Mouse (Mus musculus): ENCODE measurements around the gene BC035947.

DNA sequence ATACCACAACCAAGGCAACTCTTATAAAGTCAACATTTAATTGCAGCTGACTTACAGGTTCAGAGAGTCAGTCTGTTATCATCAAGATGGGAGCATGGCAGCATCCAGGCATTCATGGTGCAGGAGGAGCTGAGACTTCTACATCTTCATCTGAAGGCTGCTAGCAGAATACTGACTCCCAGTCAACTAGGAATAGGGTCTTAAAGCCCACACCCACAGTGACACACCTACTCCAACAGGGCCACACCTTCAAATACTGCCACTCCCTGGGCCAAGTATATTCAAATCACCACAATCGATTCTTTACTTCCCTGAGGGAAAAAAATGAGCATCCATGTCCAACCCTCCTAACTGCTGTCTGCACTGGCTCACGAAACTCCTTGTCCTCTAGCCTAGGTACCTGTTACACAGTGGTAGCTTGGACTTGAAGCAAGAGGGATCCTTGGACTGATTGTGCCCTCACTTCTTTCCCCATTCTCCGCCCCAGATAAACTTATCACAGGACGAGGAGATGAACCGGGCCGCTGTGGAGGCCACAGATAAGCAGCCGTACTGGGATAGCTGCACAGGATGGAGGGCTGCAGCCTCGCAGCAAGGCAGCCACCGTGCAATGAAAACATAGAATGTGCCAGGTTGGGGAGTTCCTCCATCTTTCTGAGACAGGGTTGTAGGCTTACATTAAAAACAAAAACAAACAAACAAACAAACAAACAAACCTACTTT is 22.6 kb upstream of the BC035947 start:
- TF ChIP-seq CTCF (IDR thresholded peaks at IDR 0.05; ENCODE audit: low read depth) = no peak
- TF ChIP-seq EP300 (IDR thresholded peaks at IDR 0.05; ENCODE audit: low read depth) = no peak
